Mouse (Mus musculus): ENCODE measurements around the gene Mfap1b. TPM values are rescaled to one million over a fixed set of nuclear protein-coding genes. Genes with fewer than 3 reads are reported as not detected.

Mfap1b gene
- polyA plus RNA-seq, 1 experiment from 2014 or later: 48.6 TPM

Small RNA genes lying within 50 kb of the gene (microRNA-seq; reads per million reads assigned to microRNA genes)
- not detected for gene Gm22953

Other genes with a start within 250 kb of the Mfap1b start
- gene Trp53bp1, start 202.7 kb downstream of the Mfap1b start, polyA plus RNA-seq (2015; fragmentation: Nextera tagmentation; extraction: Ambion mirVana): 50.0 and 55.5 TPM in 2 replicates
- gene Map1a, start 184.5 kb downstream of the Mfap1b start, polyA plus RNA-seq (2015; fragmentation: Nextera tagmentation; extraction: Ambion mirVana): 3.2 and 3.5 TPM in 2 replicates
- gene Ppip5k1, start 118.7 kb downstream of the Mfap1b start, polyA plus RNA-seq (2015; fragmentation: Nextera tagmentation; extraction: Ambion mirVana): 19.3 and 21.2 TPM in 2 replicates
- gene Ckmt1, start 116.4 kb downstream of the Mfap1b start, polyA plus RNA-seq (2015; fragmentation: Nextera tagmentation; extraction: Ambion mirVana): 260 and 360 TPM in 2 replicates
- gene Strc, start 86.9 kb downstream of the Mfap1b start, polyA plus RNA-seq (2015; fragmentation: Nextera tagmentation; extraction: Ambion mirVana): not detected in 2 replicates
- 880 and 909 TPM in 2 replicates for gene Pdia3, start 60.3 kb downstream of the Mfap1b start, polyA plus RNA-seq (2015; fragmentation: Nextera tagmentation; extraction: Ambion mirVana)
- 1.3 and 1.6 TPM in 2 replicates for gene Catsper2, start 60.3 kb downstream of the Mfap1b start, polyA plus RNA-seq (2015; fragmentation: Nextera tagmentation; extraction: Ambion mirVana)
- 8.7 and 8.8 TPM in 2 replicates for gene Ell3, start 29.8 kb downstream of the Mfap1b start, polyA plus RNA-seq (2015; fragmentation: Nextera tagmentation; extraction: Ambion mirVana)
- 439 and 496 TPM in 2 replicates for gene Serf2, start 24.9 kb downstream of the Mfap1b start, polyA plus RNA-seq (2015; fragmentation: Nextera tagmentation; extraction: Ambion mirVana)
- gene Hypk, start 20.8 kb downstream of the Mfap1b start, polyA plus RNA-seq (2015; fragmentation: Nextera tagmentation; extraction: Ambion mirVana): 86.0 and 107 TPM in 2 replicates
- 0.25 and 0.46 TPM in 2 replicates for gene Serinc4, start 17.3 kb downstream of the Mfap1b start, polyA plus RNA-seq (2015; fragmentation: Nextera tagmentation; extraction: Ambion mirVana)
- gene Mfap1a, start 32.6 kb upstream of the Mfap1b start, polyA plus RNA-seq (2015; fragmentation: Nextera tagmentation; extraction: Ambion mirVana): 25.5 and 28.5 TPM in 2 replicates
- gene Wdr76, start 32.7 kb upstream of the Mfap1b start, polyA plus RNA-seq (2015; fragmentation: Nextera tagmentation; extraction: Ambion mirVana): 5.2 and 6.9 TPM in 2 replicates